ENCODE assay signal across 21 mouse cellular contexts in genomic region chr12:17674182-17674812, GRCm38 (mm10). TPM values are rescaled to one million over a fixed set of nuclear protein-coding genes. Genes with fewer than 3 reads are reported as not detected.
DNase-seq lines count a peak whose midpoint lies in the region; ATAC-seq and TF ChIP-seq lines count a peak whose summit lies in the region.
"Had no signal": no experiment of that assay in that cellular context is flagged by ENCODE, and none has a peak within 500 bp of the region (broad histone marks: within the 10 kb centered on the region; RNA-seq: fewer than 3 reads in every experiment).

No protein-coding gene starts in this region.

- no peak for TF ChIP-seq CTCF in Patski (IDR thresholded peaks at IDR 0.05)

- H3K4me2 ChIP-seq in hindbrain, embryonic 15.5 days = no peak overlapping the region
- H3K4me2 ChIP-seq in hindbrain, embryonic 13.5 days = no peak overlapping the region
- no peak overlapping the region for H3K4me2 ChIP-seq in midbrain, embryonic 16.5 days (ENCODE audit: low read length)
- H3K4me2 ChIP-seq: hindbrain, embryonic 14.5 days; limb, embryonic 13.5 days; liver, embryonic 15.5 days; stomach, embryonic 15.5 days had no signal

- H3K9me3 ChIP-seq in hindbrain, embryonic 15.5 days = no peaks in the 10 kb centered on the region
- no peaks in the 10 kb centered on the region for H3K9me3 ChIP-seq in hindbrain, embryonic 13.5 days
- no peaks in the 10 kb centered on the region for H3K9me3 ChIP-seq in midbrain, embryonic 10.5 days (replicated peaks)
- H3K9me3 ChIP-seq in midbrain, embryonic 16.5 days (replicated peaks; ENCODE audit: control insufficient read depth, low read length, poor library complexity, severe bottlenecking) = no peaks in the 10 kb centered on the region
- H3K9me3 ChIP-seq in embryonic facial prominence, embryonic 10.5 days = no peaks in the 10 kb centered on the region
- H3K9me3 ChIP-seq: limb, embryonic 13.5 days; liver, embryonic 15.5 days; stomach, embryonic 15.5 days had no signal

- in situ Hi-C loops in Patski (cut with MboI; ENCODE audit: low pct_unique_long_range_greater_than_20kb) = no loop called here

- no peaks in the 10 kb centered on the region for H3K36me3 ChIP-seq in hindbrain, embryonic 15.5 days
- H3K36me3 ChIP-seq in hindbrain, embryonic 13.5 days = no peaks in the 10 kb centered on the region
- no peaks in the 10 kb centered on the region for H3K36me3 ChIP-seq in midbrain, embryonic 10.5 days
- no peaks in the 10 kb centered on the region for H3K36me3 ChIP-seq in midbrain, embryonic 16.5 days (ENCODE audit: control insufficient read depth, insufficient read depth, low read length)
- H3K36me3 ChIP-seq in embryonic facial prominence, embryonic 10.5 days (replicated peaks) = no peaks in the 10 kb centered on the region
- H3K36me3 ChIP-seq: limb, embryonic 13.5 days; liver, embryonic 15.5 days; stomach, embryonic 15.5 days had no signal

- peak; percentile 59; the same call in 1 of the 2 replicates for ATAC-seq in hindbrain, embryonic 15.5 days (ENCODE audit: low FRiP score, low read depth)
- ATAC-seq in hindbrain, embryonic 13.5 days (ENCODE audit: low FRiP score) = no peak
- ATAC-seq in midbrain, embryonic 16.5 days = no peak
- ATAC-seq in Patski = peak; percentile 26
- ATAC-seq: forebrain, embryonic 16.5 days; intestine, postnatal 0 days had no signal

- H3K4me3 ChIP-seq in hindbrain, embryonic 15.5 days = no peak overlapping the region
- no peak overlapping the region for H3K4me3 ChIP-seq in hindbrain, embryonic 13.5 days
- H3K4me3 ChIP-seq in midbrain, embryonic 10.5 days = no peak overlapping the region
- H3K4me3 ChIP-seq in midbrain, embryonic 16.5 days (ENCODE audit: low read depth, low read length) = no peak overlapping the region
- H3K4me3 ChIP-seq in embryonic facial prominence, embryonic 10.5 days = no peak overlapping the region
- H3K4me3 ChIP-seq: limb, embryonic 13.5 days; liver, embryonic 15.5 days; megakaryocyte, embryonic 14.5 days; stomach, embryonic 15.5 days had no signal

- WGBS in hindbrain, embryonic 15.5 days = 57% methylated on average over 6 of the region's 6 CpGs
- WGBS in hindbrain, embryonic 13.5 days = 45% methylated on average over 6 of the region's 6 CpGs
- WGBS in midbrain, embryonic 10.5 days = 51% methylated on average over 6 of the region's 6 CpGs
- WGBS in midbrain, embryonic 16.5 days = 50% methylated on average over 6 of the region's 6 CpGs
- 38% methylated on average over 6 of the region's 6 CpGs for WGBS in embryonic facial prominence, embryonic 10.5 days

- no peak overlapping the region for H3K27ac ChIP-seq in hindbrain, embryonic 15.5 days (replicated peaks)
- no peak overlapping the region for H3K27ac ChIP-seq in hindbrain, embryonic 13.5 days
- H3K27ac ChIP-seq in midbrain, embryonic 10.5 days (replicated peaks) = peak overlapping the region; percentile 69
- no peak overlapping the region for H3K27ac ChIP-seq in midbrain, embryonic 16.5 days (ENCODE audit: low read length)
- peak overlapping the region; percentile 48; the same call in 1 of the 2 replicates for H3K27ac ChIP-seq in embryonic facial prominence, embryonic 10.5 days (replicated peaks)
- H3K27ac ChIP-seq: hindbrain, embryonic 14.5 days; limb, embryonic 13.5 days; liver, embryonic 15.5 days; stomach, embryonic 15.5 days had no signal

- DNase-seq in midbrain, embryonic 10.5 days (ENCODE audit: low spot score) = no peak
- no peak for DNase-seq in Patski (ENCODE audit: low read depth, low spot score)
- no peak for DNase-seq in embryonic facial prominence, embryonic 10.5 days (ENCODE audit: low spot score)
- DNase-seq in urinary bladder, adult 18-20 months (ENCODE audit: low spot score in 2 of 2) = no peak
- no peak for DNase-seq in urinary bladder, postnatal 36 days (ENCODE audit: low spot score in 2 of 2)
- DNase-seq: adrenal gland, postnatal 36 days; cerebellum, adult 8-10 months; kidney, postnatal 10 days; right cerebral cortex, adult 18-20 months; spleen, adult 18-20 months; thymus, adult 2 months had no signal

- H3K27me3 ChIP-seq in hindbrain, embryonic 15.5 days = no peaks in the 10 kb centered on the region
- H3K27me3 ChIP-seq in hindbrain, embryonic 13.5 days = no peaks in the 10 kb centered on the region
- H3K27me3 ChIP-seq in midbrain, embryonic 10.5 days (ENCODE audit: low read depth, poor library complexity, severe bottlenecking) = no peaks in the 10 kb centered on the region
- H3K27me3 ChIP-seq in midbrain, embryonic 16.5 days (ENCODE audit: control insufficient read depth, insufficient read depth, low read depth, low read length) = no peaks in the 10 kb centered on the region
- no peaks in the 10 kb centered on the region for H3K27me3 ChIP-seq in Patski
- no peaks in the 10 kb centered on the region for H3K27me3 ChIP-seq in embryonic facial prominence, embryonic 10.5 days (replicated peaks; ENCODE audit: low read depth, poor library complexity, severe bottlenecking)
- H3K27me3 ChIP-seq: limb, embryonic 13.5 days; liver, embryonic 15.5 days; stomach, embryonic 15.5 days had no signal

- POLR2A ChIA-PET in Patski (lab: Charles Lee) = no interaction called here

- no peaks in the 10 kb centered on the region for H3K4me1 ChIP-seq in hindbrain, embryonic 15.5 days (replicated peaks)
- H3K4me1 ChIP-seq in hindbrain, embryonic 13.5 days (replicated peaks) = no peaks in the 10 kb centered on the region
- peaks cover 11% of the 10 kb centered on the region for H3K4me1 ChIP-seq in midbrain, embryonic 10.5 days
- H3K4me1 ChIP-seq in midbrain, embryonic 16.5 days (ENCODE audit: control insufficient read depth, insufficient read depth, low read length) = no peaks in the 10 kb centered on the region
- peaks cover 12% of the 10 kb centered on the region for H3K4me1 ChIP-seq in embryonic facial prominence, embryonic 10.5 days
- H3K4me1 ChIP-seq: limb, embryonic 13.5 days; liver, embryonic 15.5 days; stomach, embryonic 15.5 days had no signal

- CTCF ChIA-PET in Patski (lab: Charles Lee) = no interaction called here

- H3K9ac ChIP-seq in hindbrain, embryonic 15.5 days = no peak overlapping the region
- H3K9ac ChIP-seq in hindbrain, embryonic 13.5 days = no peak overlapping the region
- no peak overlapping the region for H3K9ac ChIP-seq in midbrain, embryonic 16.5 days (ENCODE audit: low read depth, low read length)
- H3K9ac ChIP-seq: hindbrain, embryonic 14.5 days; limb, embryonic 13.5 days; liver, embryonic 15.5 days; stomach, embryonic 15.5 days had no signal

RNA-seq across cellular contexts. Expression of gene Hpcal1, which starts 16.4 kb away (rescaled TPM):
- polyA plus RNA-seq in hindbrain, embryonic 15.5 days (2015; fragmentation: Nextera tagmentation; extraction: Ambion mirVana) = 128 and 129 TPM in 2 replicates
- 77.6 and 79.9 TPM in 2 replicates for polyA plus RNA-seq in hindbrain, embryonic 13.5 days (2015; fragmentation: Nextera tagmentation; extraction: Ambion mirVana)
- polyA plus RNA-seq in midbrain, embryonic 10.5 days (2016; fragmentation: Nextera tagmentation; extraction: Ambion mirVana) = 41.0 and 41.9 TPM in 2 replicates
- polyA plus RNA-seq in midbrain, embryonic 16.5 days (2015; fragmentation: Nextera tagmentation; extraction: Ambion mirVana) = 97.2 and 107 TPM in 2 replicates
- polyA plus RNA-seq in Patski (2021) = 39.5 TPM
- 34.2 and 37.4 TPM in 2 replicates for polyA plus RNA-seq in embryonic facial prominence, embryonic 10.5 days (2016; fragmentation: Nextera tagmentation; extraction: Ambion mirVana)

Comparison
In these comparisons a context has a peak if more than half of its experiments do, and no peak if none do; other contexts are left out.
1. ATAC-seq: peak in hindbrain, embryonic 15.5 days (single experiment) and Patski (single experiment); none in hindbrain, embryonic 13.5 days (single experiment) and midbrain, embryonic 16.5 days (single experiment).
2. H3K27ac ChIP-seq: peak in midbrain, embryonic 10.5 days (single experiment) and embryonic facial prominence, embryonic 10.5 days (single experiment); none in hindbrain, embryonic 15.5 days (single experiment), hindbrain, embryonic 13.5 days (single experiment) and midbrain, embryonic 16.5 days (single experiment).